Mouse (Mus musculus) CH12.LX (cell line): ENCODE measurements around the gene Itgb4. TPM values are rescaled to one million over a fixed set of nuclear protein-coding genes. Genes with fewer than 3 reads are reported as not detected.

ENCODE experiments used
- DNase-seq: peaks from one replicate; pipeline ENCODE4 v3.0.0-alpha.2; 2013; ENCODE audit errors: extremely low read depth
- H3K27ac ChIP-seq: 2 replicates; pipeline ENCODE4 v1.5.1; 2012; ENCODE audit warnings: low read depth, mild to moderate bottlenecking, control low read depth, moderate library complexity; ENCODE audit not compliant: insufficient read depth
- H3K27me3 ChIP-seq: replicated peaks from 2 replicates; pipeline ENCODE3; 2012; ENCODE audit warnings: inconsistent platforms
- H3K36me3 ChIP-seq, 2 experiments: replicated peaks in 1 of 2; 2 replicates each; pipeline versions ENCODE3 to v1.6.1; 2012; ENCODE audit warnings: inconsistent platforms in 1 of 2, low read length in 1 of 2, mild to moderate bottlenecking in 1 of 2, mixed read lengths in 1 of 2, moderate library complexity in 1 of 2; ENCODE audit not compliant: control insufficient read depth in 1 of 2, insufficient read depth in 1 of 2
- H3K4me1 ChIP-seq, 2 experiments: 2 replicates each; pipeline ENCODE4 v1.6.1; 2012; ENCODE audit warnings: inconsistent platforms in 1 of 2, moderate library complexity in 1 of 2; ENCODE audit not compliant: insufficient read depth in 2 of 2, control insufficient read depth in 1 of 2
- H3K4me2 ChIP-seq: 2 replicates; pipeline ENCODE4 v1.6.1; 2012; ENCODE audit warnings: low read depth, mild to moderate bottlenecking, control low read depth; ENCODE audit not compliant: poor library complexity, insufficient read depth, severe bottlenecking
- H3K4me3 ChIP-seq, 3 experiments: fragments of 150-350 bp in 1 of 3; sonication (generic) in 1 of 3; replicated peaks in 1 of 3; 2 replicates each; pipeline versions ENCODE3 to v1.5.1; 2011 to 2012; ENCODE audit warnings: low read depth in 2 of 3, low read length in 2 of 3, mild to moderate bottlenecking in 2 of 3, moderate library complexity in 2 of 3, control low read depth in 1 of 3, improper control_type of control experiment in 1 of 3, inconsistent platforms in 1 of 3, mixed read lengths in 1 of 3; ENCODE audit not compliant: poor library complexity in 1 of 3
- H3K79me2 ChIP-seq: replicated peaks from 2 replicates; pipeline ENCODE4 v1.6.1; 2012; ENCODE audit warnings: mild to moderate bottlenecking, moderate library complexity; ENCODE audit not compliant: control insufficient read depth, poor library complexity, insufficient read depth, severe bottlenecking; ENCODE audit errors: extremely low read depth
- H3K9ac ChIP-seq: 2 replicates; pipeline ENCODE4 v1.6.1; 2012; ENCODE audit warnings: low read depth, mild to moderate bottlenecking, control low read depth, moderate library complexity; ENCODE audit not compliant: insufficient read depth
- H3K9me3 ChIP-seq: replicated peaks from 2 replicates; pipeline ENCODE3; 2012; ENCODE audit warnings: low read length, inconsistent platforms, mixed read lengths
- BHLHE40 ChIP-seq: IDR thresholded peaks from 2 replicates; pipeline ENCODE4 v1.6.1; 2011; ENCODE audit warnings: mild to moderate bottlenecking, low read depth, low read length, improper control_type of control experiment
- E2F4 ChIP-seq: IDR thresholded peaks from 2 replicates; pipeline ENCODE4 v1.6.1; 2011; ENCODE audit warnings: low read depth, low read length, improper control_type of control experiment; ENCODE audit not compliant: insufficient replicate concordance
- EP300 ChIP-seq: IDR thresholded peaks from 2 replicates; pipeline ENCODE4 v1.6.1; 2011; ENCODE audit warnings: low read length, improper control_type of control experiment
- JUN ChIP-seq: IDR thresholded peaks from 2 replicates; pipeline ENCODE4 v1.6.1; 2011; ENCODE audit warnings: low read depth, mild to moderate bottlenecking, low read length, improper control_type of control experiment, moderate library complexity; ENCODE audit not compliant: insufficient read depth
- MAX ChIP-seq: IDR thresholded peaks from 2 replicates; pipeline ENCODE4 v1.6.1; 2011; ENCODE audit warnings: low read length, improper control_type of control experiment
- MYC ChIP-seq: IDR thresholded peaks from 2 replicates; pipeline ENCODE4 v1.6.1; 2011; ENCODE audit warnings: low read depth, mild to moderate bottlenecking, improper control_type of control experiment, low read length
- NELFE ChIP-seq: IDR thresholded peaks from 2 replicates; pipeline ENCODE4 v1.6.1; 2011; ENCODE audit warnings: low read depth, low read length, improper control_type of control experiment
- POLR2AphosphoS2 ChIP-seq: IDR thresholded peaks from 2 replicates; pipeline ENCODE4 v1.6.1; 2011; ENCODE audit warnings: low read depth, low read length, improper control_type of control experiment
- RCOR1 ChIP-seq: conservative IDR thresholded peaks from 2 replicates; pipeline ENCODE4 v1.6.1; 2012; ENCODE audit warnings: low read depth, mild to moderate bottlenecking, inconsistent platforms, low read length, improper control_type of control experiment
- SIN3A ChIP-seq: IDR thresholded peaks from 2 replicates; pipeline ENCODE4 v1.6.1; 2012; ENCODE audit warnings: low read length, improper control_type of control experiment, inconsistent platforms
- SMC3 ChIP-seq: IDR thresholded peaks from 2 replicates; pipeline ENCODE4 v1.6.1; 2011; ENCODE audit warnings: low read depth, low read length, improper control_type of control experiment
- TBP ChIP-seq: conservative IDR thresholded peaks from 2 replicates; pipeline ENCODE4 v1.6.1; 2011; ENCODE audit warnings: low read depth, low read length, improper control_type of control experiment
- UBTF ChIP-seq: IDR thresholded peaks from 2 replicates; pipeline ENCODE4 v1.6.1; 2012; ENCODE audit warnings: low read depth, mild to moderate bottlenecking, inconsistent platforms, low read length, improper control_type of control experiment, moderate library complexity
- ZC3H11A ChIP-seq: IDR thresholded peaks from 2 replicates; pipeline ENCODE4 v1.6.1; 2012; ENCODE audit warnings: low read depth, mild to moderate bottlenecking, inconsistent platforms, low read length, improper control_type of control experiment
- ZKSCAN1 ChIP-seq: IDR thresholded peaks from 2 replicates; pipeline ENCODE4 v1.6.1; 2012; ENCODE audit warnings: low read depth, inconsistent platforms, low read length, improper control_type of control experiment, borderline replicate concordance
- dilution Hi-C: fragments of 300-500 bp; cut with MboI; formaldehyde crosslinking; loops from 2 replicates; pipeline ENCODE4 v1.14.3; 2020; ENCODE audit warnings: low sequenced_read_pairs; ENCODE audit not compliant: extremely low pct_unique_long_range_greater_than_20kb, extremely low pct_ligation_motif_present
- in situ Hi-C: fragments of 300-500 bp; cut with MboI; formaldehyde crosslinking; loops from 3 replicates; pipeline ENCODE4 v1.14.3; 2019; ENCODE audit warnings: low sequenced_read_pairs, low pct_ligation_motif_present, low pct_unique_long_range_greater_than_20kb, mixed read lengths
- polyA plus RNA-seq: library from polyadenylated mRNA; unstranded; fragments of >175 nt; gene quantifications from 2 replicates; pipeline ENCODE4 v1.2.1, GENCODE M21; 2012; ENCODE audit warnings: low read depth; ENCODE audit not compliant: insufficient read length
- total RNA-seq, 2 experiments: library from RNA; depleted of rRNA; stranded (reverse); fragments of 300-350 nt in 1 of 2; fragments of >200 nt in 1 of 2; gene quantifications; 2 replicates each; pipeline ENCODE4 v1.2.3; 2012 to 2014

Gene Itgb4
- total and polyA plus RNA-seq, 3 experiments, result 0.42 to 6.3 (median 0.59) TPM

DNA sequence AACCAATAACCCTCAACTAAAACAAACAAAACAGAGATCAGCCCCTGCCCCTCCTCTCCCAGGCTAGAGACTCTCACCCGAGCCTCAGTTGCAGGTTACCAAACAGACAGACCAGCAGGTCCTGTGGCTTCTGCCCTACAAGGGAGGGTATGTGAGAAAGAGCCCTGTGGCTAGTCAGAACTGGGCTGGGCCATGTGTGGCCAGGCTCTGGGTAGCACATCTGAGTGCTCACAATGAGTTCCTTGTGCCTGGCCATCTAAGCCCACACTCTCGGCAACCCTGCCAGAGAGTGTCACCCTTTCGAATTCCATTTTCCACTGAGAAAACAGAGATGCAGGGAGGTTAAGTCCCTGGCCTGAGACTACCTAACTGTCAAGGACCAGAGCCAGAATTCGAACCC lies 17.6 kb downstream of the Itgb4 start:
- TF ChIP-seq NELFE, result no peak
- TF ChIP-seq EP300, result no peak
- TF ChIP-seq ZC3H11A, result no peak
- no peak for TF ChIP-seq SMC3
- TF ChIP-seq RCOR1, result no peak
- TF ChIP-seq SIN3A, result no peak
- no peak for TF ChIP-seq MYC
- Histone ChIP-seq H3K9me3 (no peaks in the 10 kb centered on the region), H3K9ac (no peak overlapping the region), H3K4me2 (no peak overlapping the region), H3K27me3 (peaks cover 32% of the 10 kb centered on the region), H3K4me1 (peaks cover 0 to 2% of the 10 kb centered on the region in 2 experiments; a peak in 1 of 4 replicates), H3K27ac (no peak overlapping the region), H3K79me2 (no peaks in the 10 kb centered on the region), H3K4me3 (no peak overlapping the region), H3K36me3 (no peaks in the 10 kb centered on the region)
- in situ Hi-C loops, result no loop called here
- dilution Hi-C loops, result no loop called here
- no peak for DNase-seq

DNA sequence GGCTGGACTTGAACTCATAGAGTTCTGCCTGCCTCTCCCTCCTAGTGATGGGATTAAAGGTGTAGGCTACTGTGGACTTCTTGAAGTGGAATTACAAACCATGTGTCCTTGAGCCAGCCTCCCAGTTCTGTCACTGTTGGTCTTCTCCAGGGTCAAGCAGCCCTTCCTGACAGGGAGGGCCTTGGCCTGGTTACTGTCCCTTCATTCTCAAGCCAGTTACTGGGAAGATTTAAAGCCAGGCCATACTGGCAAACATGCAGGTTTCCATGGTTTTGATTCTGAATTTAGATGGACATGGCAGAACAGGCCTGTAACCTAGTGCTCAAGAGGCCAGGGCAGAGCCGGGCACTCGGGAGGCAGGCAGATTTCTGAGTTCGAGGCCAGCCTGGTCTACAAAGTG lies 20.7 kb downstream of the Itgb4 start:
- Histone ChIP-seq H3K4me1 (peaks cover 3 to 15% of the 10 kb centered on the region in 2 experiments), H3K79me2 (no peaks in the 10 kb centered on the region), H3K9me3 (no peaks in the 10 kb centered on the region), H3K27me3 (peaks cover 20% of the 10 kb centered on the region), H3K4me2 (no peak overlapping the region), H3K9ac (no peak overlapping the region), H3K36me3 (no peaks in the 10 kb centered on the region), H3K4me3 (no peak overlapping the region), H3K27ac (no peak overlapping the region)
- in situ Hi-C loops, result no loop called here
- DNase-seq, result no peak
- TF ChIP-seq UBTF (no peak), ZC3H11A (no peak), POLR2AphosphoS2 (no peak), TBP (no peak)
- dilution Hi-C loops, result no loop called here

GRCm38 (mm10) chr11:115997047-115997446 lies 22.5 kb downstream of the Itgb4 start:
- Histone ChIP-seq H3K36me3 (no peaks in the 10 kb centered on the region), H3K4me3 (no peak overlapping the region), H3K9me3 (no peaks in the 10 kb centered on the region), H3K27me3 (peaks cover 14% of the 10 kb centered on the region), H3K79me2 (no peaks in the 10 kb centered on the region), H3K9ac (no peak overlapping the region), H3K27ac (no peak overlapping the region), H3K4me2 (no peak overlapping the region), H3K4me1 (peaks cover 10 to 23% of the 10 kb centered on the region in 2 experiments)
- TF ChIP-seq JUN (no peak), MAX (no peak), ZKSCAN1 (no peak), BHLHE40 (no peak), E2F4 (no peak)
- dilution Hi-C loops, result no loop called here
- in situ Hi-C loops, result no loop called here
- no peak for DNase-seq
